Mouse (Mus musculus) stomach, embryonic 15.5 days (tissue): ENCODE data around the gene Mgmt. TPM values are rescaled to one million over a fixed set of nuclear protein-coding genes. Genes with fewer than 3 reads are reported as not detected.
A peak's percentile ranks its signal among the peaks of the same experiment; 100 is the strongest.

Experiments
- ATAC-seq: fragments of 200-750 bp; cut with Nextera tagmentation; 2 replicates; pipeline ENCODE4 v1.8.0; 2017; ENCODE audit warnings: low read depth, moderate number of reproducible peaks, moderate TSS enrichment; ENCODE audit not compliant: insufficient read depth, low FRiP score
- H3K27ac ChIP-seq: fragments of 300-500 bp; sonication (generic); 2 replicates; pipeline ENCODE4 v1.5.1; 2015; ENCODE audit warnings: mild to moderate bottlenecking, inconsistent platforms
- H3K27me3 ChIP-seq: fragments of 300-500 bp; sonication (generic); replicated peaks from 2 replicates; pipeline ENCODE4 v1.6.1; 2015; ENCODE audit warnings: inconsistent platforms
- H3K36me3 ChIP-seq: fragments of 300-500 bp; sonication (generic); 2 replicates; pipeline ENCODE4 v1.6.1; 2015; ENCODE audit warnings: inconsistent platforms
- H3K4me1 ChIP-seq: fragments of 300-500 bp; sonication (generic); 2 replicates; pipeline ENCODE4 v1.6.1; 2015; ENCODE audit warnings: inconsistent platforms
- H3K4me2 ChIP-seq: fragments of 300-500 bp; sonication (generic); 2 replicates; pipeline ENCODE4 v1.6.1; 2015; ENCODE audit warnings: mild to moderate bottlenecking, inconsistent platforms
- H3K4me3 ChIP-seq: fragments of 300-500 bp; sonication (generic); replicated peaks from 2 replicates; pipeline ENCODE4 v1.5.1; 2015; ENCODE audit warnings: inconsistent platforms
- H3K9ac ChIP-seq: fragments of 300-500 bp; sonication (generic); 2 replicates; pipeline ENCODE4 v1.6.1; 2015; ENCODE audit warnings: inconsistent platforms
- H3K9me3 ChIP-seq: fragments of 300-500 bp; sonication (generic); 2 replicates; pipeline ENCODE4 v1.6.1; 2016; ENCODE audit warnings: inconsistent platforms
- WGBS: fragments of 180-500 bp; shearing (Covaris S2); methylation state at CpG from one replicate; pipeline ENCODE4 v1.1.7; 2015; 5-methylcytosine and 5-hydroxymethylcytosine counted together
- polyA plus RNA-seq: library from polyadenylated mRNA; unstranded; fragments of >200 nt; fragmentation: Nextera tagmentation; extraction: Ambion mirVana; gene quantifications from 2 replicates; pipeline ENCODE4 v1.2.1, GENCODE M21; 2015

The Mgmt gene
- polyA plus RNA-seq, 1 experiment from 2014 or later: 6.2 TPM

DNA sequence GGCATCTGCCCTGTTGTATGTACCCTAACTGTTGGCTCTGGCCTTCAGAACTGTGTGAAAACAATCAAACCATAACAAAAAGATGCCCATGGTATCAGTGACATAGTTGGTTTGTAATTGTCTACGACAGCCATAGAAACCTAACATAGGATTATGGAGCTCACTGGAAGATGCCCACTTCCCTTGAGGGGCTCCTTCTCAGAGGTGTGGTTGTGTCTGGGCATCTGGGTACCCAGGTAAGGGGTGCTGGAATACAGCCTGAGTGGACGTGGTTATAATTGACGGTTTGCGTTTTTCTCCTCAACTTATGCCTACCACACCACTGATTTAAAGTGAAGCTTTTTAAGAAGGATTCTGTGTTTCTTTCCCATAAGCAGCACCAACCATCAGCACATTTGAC lies 28.5 kb upstream of the Mgmt start:
- H3K9ac ChIP-seq: no peak overlapping the region
- no peak for ATAC-seq
- no peaks in the 10 kb centered on the region for H3K36me3 ChIP-seq
- no peak overlapping the region for H3K27ac ChIP-seq
- 0 out of 2 replicates have a peak, but pooled peaks cover 8% of the 10 kb centered on the region for H3K4me1 ChIP-seq
- H3K4me2 ChIP-seq: no peak overlapping the region
- no peak overlapping the region for H3K4me3 ChIP-seq
- 91% methylated on average over 4 of the region's 4 CpGs for WGBS
- H3K27me3 ChIP-seq: no peaks in the 10 kb centered on the region
- H3K9me3 ChIP-seq: no peaks in the 10 kb centered on the region

DNA sequence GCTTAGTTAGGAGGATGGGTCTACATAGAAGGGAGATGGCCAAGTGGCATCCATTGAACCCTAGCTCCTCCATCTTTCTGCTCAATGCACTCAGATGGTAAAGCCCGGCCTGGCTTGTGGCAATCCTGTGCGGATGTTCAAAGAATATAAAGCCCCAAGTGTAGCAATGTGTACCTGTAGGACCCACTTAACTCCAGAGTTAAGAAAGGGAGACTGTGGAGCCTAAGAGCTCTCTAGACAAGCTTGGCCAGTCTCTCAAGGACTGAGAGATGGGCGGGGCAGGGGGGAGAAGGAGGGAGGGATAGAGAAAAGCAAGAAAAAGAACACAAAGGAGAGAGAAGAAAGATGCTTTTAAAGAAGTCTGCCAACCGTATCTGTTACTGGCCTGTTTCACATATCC lies 27.9 kb upstream of the Mgmt start:
- H3K36me3 ChIP-seq: no peaks in the 10 kb centered on the region
- 0 out of 2 replicates have a peak, but pooled peaks cover 8% of the 10 kb centered on the region for H3K4me1 ChIP-seq
- no peak overlapping the region for H3K4me3 ChIP-seq
- H3K27ac ChIP-seq: no peak overlapping the region
- no peak for ATAC-seq
- H3K27me3 ChIP-seq: no peaks in the 10 kb centered on the region
- 81% methylated on average over 4 of the region's 4 CpGs for WGBS
- no peak overlapping the region for H3K4me2 ChIP-seq
- H3K9ac ChIP-seq: no peak overlapping the region
- no peaks in the 10 kb centered on the region for H3K9me3 ChIP-seq

DNA sequence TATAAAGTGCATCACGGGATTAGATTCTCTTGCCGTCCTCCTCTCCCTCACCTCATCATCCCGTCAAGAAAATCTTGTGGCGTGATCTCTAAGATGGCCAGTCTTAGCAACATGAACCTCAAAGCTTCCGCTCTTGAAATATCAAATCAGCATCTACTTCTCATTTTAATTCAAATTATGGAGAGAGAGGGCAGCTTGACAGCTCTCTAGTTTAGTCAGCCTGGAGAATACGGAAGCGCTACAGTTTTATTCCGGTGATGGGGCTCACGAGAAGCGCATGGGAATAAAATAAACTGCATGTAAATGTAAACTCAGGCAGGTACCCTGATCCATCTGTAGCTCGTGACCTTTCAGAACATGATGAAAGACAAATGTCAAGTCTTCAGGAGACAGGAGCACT lies 22.9 kb upstream of the Mgmt start:
- Histone ChIP-seq H3K36me3 (no peaks in the 10 kb centered on the region), H3K27ac (no peak overlapping the region), H3K27me3 (no peaks in the 10 kb centered on the region), H3K4me2 (no peak overlapping the region), H3K4me1 (no peaks in the 10 kb centered on the region), H3K9me3 (no peaks in the 10 kb centered on the region), H3K4me3 (no peak overlapping the region), H3K9ac (no peak overlapping the region)
- WGBS: 68% methylated on average over 11 of the region's 11 CpGs
- ATAC-seq: no peak

DNA sequence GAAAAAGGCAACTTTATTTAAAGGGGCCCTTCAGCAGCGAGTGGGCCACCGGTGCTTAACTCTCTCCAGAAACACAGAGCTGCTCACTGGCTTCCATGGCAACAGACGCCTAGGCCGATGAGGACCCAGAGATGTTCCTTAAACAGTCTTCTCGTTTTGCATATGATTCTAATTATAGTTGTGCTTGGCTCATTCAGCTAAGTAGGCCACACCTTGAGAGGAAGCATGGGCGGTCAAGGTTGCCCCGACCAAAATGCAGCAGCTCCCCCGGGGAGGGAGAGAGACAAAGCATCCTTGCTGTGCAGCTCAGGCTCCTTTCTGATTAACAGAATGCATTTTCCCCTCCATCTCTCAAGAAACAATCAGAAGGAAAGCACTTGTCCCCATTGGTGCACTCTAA lies 22.4 kb upstream of the Mgmt start:
- H3K4me2 ChIP-seq: no peak overlapping the region
- H3K9ac ChIP-seq: no peak overlapping the region
- no peak overlapping the region for H3K4me3 ChIP-seq
- H3K4me1 ChIP-seq: no peaks in the 10 kb centered on the region
- no peak overlapping the region for H3K27ac ChIP-seq
- H3K36me3 ChIP-seq: no peaks in the 10 kb centered on the region
- no peaks in the 10 kb centered on the region for H3K9me3 ChIP-seq
- no peak for ATAC-seq
- H3K27me3 ChIP-seq: no peaks in the 10 kb centered on the region
- 36% methylated on average over 8 of the region's 8 CpGs for WGBS

DNA sequence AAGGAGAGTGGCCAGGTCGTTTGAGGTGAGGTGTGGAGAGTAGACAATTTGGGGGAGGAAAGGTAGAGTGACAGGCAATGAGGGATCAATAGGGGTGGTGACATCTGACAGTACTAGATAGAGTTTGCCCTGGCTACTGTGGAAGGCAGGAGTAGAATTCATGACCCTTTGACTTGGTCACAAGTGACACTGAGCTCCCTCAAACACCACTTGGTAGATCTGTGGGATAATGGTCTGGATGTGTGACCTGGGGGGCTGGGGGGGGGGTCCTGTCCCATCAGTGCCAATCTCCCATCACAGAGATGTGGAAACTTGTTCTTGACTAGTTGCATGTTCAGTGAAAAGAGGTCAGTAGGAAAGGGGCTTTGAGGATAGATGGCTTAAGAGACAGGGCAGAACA lies 20.0 kb upstream of the Mgmt start:
- Histone ChIP-seq H3K9me3 (no peaks in the 10 kb centered on the region), H3K4me3 (no peak overlapping the region), H3K36me3 (no peaks in the 10 kb centered on the region), H3K4me1 (no peaks in the 10 kb centered on the region), H3K4me2 (no peak overlapping the region), H3K27me3 (no peaks in the 10 kb centered on the region), H3K27ac (no peak overlapping the region), H3K9ac (no peak overlapping the region)
- WGBS: 19% methylated on average over 1 of the region's 1 CpGs
- no peak for ATAC-seq

DNA sequence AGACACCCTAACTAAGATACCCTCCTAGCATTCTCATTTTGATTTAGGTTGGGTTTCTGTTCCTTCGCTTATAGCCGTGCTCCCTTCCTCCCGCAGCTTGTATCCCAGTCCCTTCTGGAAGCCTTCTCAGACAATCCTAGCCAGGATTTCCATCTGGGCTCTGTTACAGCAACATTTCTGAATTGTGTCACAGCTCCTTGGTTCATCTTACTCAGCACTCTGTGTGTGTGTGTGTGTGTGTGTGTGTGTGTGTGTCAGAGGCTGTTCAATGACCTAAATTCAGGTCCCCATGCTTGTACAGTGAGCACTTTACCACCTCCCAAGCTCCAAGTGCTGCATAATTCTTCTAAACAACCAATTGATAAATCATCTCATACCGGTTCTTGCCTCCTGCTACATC lies 14.0 kb upstream of the Mgmt start:
- Histone ChIP-seq H3K4me2 (no peak overlapping the region), H3K27me3 (no peaks in the 10 kb centered on the region), H3K27ac (no peak overlapping the region), H3K4me3 (no peak overlapping the region), H3K36me3 (no peaks in the 10 kb centered on the region), H3K4me1 (no peaks in the 10 kb centered on the region), H3K9ac (no peak overlapping the region), H3K9me3 (no peaks in the 10 kb centered on the region)
- WGBS: 68% methylated on average over 4 of the region's 4 CpGs
- ATAC-seq: no peak

DNA sequence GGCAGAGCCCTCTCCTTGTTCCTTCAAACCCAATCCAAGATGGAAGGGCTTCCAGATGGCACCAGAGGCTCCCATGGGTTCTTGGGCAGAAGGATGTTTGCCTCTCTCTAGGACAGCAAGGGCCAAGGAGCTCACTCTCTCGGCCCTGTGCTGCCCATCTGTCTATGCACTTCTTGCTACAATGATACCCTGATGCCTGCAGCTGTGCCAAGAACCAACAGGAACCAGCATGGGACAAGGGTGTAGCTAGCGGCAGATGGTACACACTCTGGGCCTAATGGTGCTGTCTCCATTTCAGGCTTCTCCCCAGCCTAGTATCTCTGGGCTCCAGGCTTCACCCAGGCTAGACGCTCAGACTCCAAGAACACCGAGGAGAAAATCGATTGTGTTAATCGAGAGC lies 6.3 kb upstream of the Mgmt start:
- ATAC-seq: no peak
- no peaks in the 10 kb centered on the region for H3K4me1 ChIP-seq
- H3K27ac ChIP-seq: no peak overlapping the region
- 89% methylated on average over 6 of the region's 6 CpGs for WGBS
- H3K4me2 ChIP-seq: no peak overlapping the region
- H3K9ac ChIP-seq: no peak overlapping the region
- H3K9me3 ChIP-seq: no peaks in the 10 kb centered on the region
- H3K4me3 ChIP-seq: no peak overlapping the region
- H3K36me3 ChIP-seq: no peaks in the 10 kb centered on the region
- no peaks in the 10 kb centered on the region for H3K27me3 ChIP-seq

DNA sequence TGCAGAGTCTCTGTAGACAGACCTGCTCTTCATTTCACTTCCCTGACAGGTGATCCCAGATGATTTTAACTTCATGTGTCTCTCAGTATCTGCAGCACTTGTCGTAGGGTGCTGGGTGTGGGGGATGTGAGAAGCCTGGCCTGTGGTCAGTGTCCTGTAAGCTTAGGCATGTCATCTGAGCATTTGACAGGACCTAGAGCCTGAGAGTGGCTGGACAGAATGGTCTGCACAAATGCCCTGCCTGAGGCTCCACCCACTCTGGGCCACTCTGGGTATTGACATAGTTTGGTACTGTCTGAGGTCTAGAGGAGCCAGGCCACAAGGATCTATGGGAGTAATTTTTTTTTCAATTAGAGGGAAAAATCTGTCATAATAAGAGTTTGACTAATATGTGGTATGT lies 942 bp downstream of the Mgmt start:
- no peak overlapping the region for H3K27ac ChIP-seq
- H3K4me1 ChIP-seq: peaks cover 8% of the 10 kb centered on the region
- no peak for ATAC-seq
- H3K9me3 ChIP-seq: no peaks in the 10 kb centered on the region
- 97% methylated on average over 1 of the region's 1 CpGs for WGBS
- no peaks in the 10 kb centered on the region for H3K36me3 ChIP-seq
- H3K27me3 ChIP-seq: no peaks in the 10 kb centered on the region
- peak overlapping the region; percentile 75; the same call in 1 of the 2 replicates for H3K4me2 ChIP-seq
- no peak overlapping the region for H3K9ac ChIP-seq
- no peak overlapping the region for H3K4me3 ChIP-seq

DNA sequence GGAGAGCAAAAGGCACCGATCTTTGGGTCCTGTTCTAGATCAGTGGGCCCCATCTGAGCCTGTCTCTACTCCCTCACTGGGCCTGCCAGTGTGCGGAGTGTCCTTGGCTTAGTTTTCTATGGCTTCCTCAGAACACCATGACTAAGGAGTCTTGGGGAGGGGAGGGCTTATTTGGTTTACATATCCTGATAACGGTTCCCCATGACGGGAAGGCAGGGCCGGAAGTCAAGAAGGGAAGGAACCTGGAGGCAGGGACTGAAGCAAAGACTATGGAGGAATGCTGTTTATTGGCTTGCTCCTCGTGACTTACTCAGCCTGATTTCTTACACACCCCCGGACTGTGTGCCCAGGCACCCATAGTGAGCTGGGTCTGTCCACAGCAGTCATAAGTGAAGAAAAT lies 1.4 kb downstream of the Mgmt start:
- H3K4me2 ChIP-seq: no peak overlapping the region
- H3K9ac ChIP-seq: no peak overlapping the region
- WGBS: 77% methylated on average over 7 of the region's 7 CpGs
- no peak for ATAC-seq
- no peaks in the 10 kb centered on the region for H3K36me3 ChIP-seq
- no peaks in the 10 kb centered on the region for H3K27me3 ChIP-seq
- no peak overlapping the region for H3K27ac ChIP-seq
- H3K9me3 ChIP-seq: no peaks in the 10 kb centered on the region
- peaks cover 8% of the 10 kb centered on the region for H3K4me1 ChIP-seq
- no peak overlapping the region for H3K4me3 ChIP-seq

DNA sequence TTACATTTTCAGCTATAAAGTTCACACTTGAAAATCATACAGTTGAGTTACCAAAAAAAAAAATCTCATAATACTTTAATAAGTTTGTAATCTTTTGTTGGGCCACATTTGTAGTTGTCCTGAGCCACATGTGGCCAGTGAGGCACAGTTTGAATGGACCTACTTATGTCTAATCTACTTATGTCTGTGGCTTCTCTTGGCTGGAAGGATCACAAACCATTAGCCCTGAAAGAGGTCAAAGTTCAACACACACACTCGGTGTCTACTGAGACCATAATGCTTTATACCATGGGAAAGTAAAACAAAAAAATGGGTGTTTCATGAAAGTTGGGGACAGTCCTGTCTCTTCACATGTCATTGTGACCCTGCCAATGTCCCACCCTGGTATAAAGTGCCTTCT lies 3.1 kb downstream of the Mgmt start:
- Histone ChIP-seq H3K27me3 (no peaks in the 10 kb centered on the region), H3K9ac (no peak overlapping the region), H3K27ac (no peak overlapping the region), H3K9me3 (no peaks in the 10 kb centered on the region), H3K36me3 (no peaks in the 10 kb centered on the region), H3K4me3 (no peak overlapping the region), H3K4me1 (peaks cover 8% of the 10 kb centered on the region), H3K4me2 (no peak overlapping the region)
- 22% methylated on average over 1 of the region's 1 CpGs for WGBS
- ATAC-seq: no peak

DNA sequence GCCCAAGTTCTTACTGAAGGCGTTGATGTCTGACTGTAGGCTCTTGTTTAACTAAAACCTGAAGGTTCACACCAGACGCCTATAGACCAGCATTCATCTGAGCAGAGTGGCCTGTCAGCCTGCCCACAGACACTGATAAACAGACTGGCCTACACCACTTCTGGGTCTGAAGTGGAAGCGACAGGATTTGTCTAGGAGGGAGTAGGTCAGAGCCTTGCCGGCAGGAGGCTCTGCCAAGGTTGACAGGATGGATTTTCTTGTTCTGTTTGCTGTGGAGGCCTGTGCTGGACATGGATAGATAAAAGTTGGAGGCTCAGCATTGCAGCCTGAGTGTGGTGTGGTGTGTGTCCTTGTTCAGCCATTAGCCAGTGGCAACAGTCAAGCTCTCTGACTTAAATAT lies 3.6 kb downstream of the Mgmt start:
- H3K9ac ChIP-seq: no peak overlapping the region
- no peaks in the 10 kb centered on the region for H3K36me3 ChIP-seq
- no peaks in the 10 kb centered on the region for H3K27me3 ChIP-seq
- H3K4me1 ChIP-seq: peaks cover 8% of the 10 kb centered on the region
- no peak overlapping the region for H3K27ac ChIP-seq
- no peaks in the 10 kb centered on the region for H3K9me3 ChIP-seq
- H3K4me2 ChIP-seq: no peak overlapping the region
- ATAC-seq: no peak
- no peak overlapping the region for H3K4me3 ChIP-seq
- WGBS: 42% methylated on average over 4 of the region's 4 CpGs

DNA sequence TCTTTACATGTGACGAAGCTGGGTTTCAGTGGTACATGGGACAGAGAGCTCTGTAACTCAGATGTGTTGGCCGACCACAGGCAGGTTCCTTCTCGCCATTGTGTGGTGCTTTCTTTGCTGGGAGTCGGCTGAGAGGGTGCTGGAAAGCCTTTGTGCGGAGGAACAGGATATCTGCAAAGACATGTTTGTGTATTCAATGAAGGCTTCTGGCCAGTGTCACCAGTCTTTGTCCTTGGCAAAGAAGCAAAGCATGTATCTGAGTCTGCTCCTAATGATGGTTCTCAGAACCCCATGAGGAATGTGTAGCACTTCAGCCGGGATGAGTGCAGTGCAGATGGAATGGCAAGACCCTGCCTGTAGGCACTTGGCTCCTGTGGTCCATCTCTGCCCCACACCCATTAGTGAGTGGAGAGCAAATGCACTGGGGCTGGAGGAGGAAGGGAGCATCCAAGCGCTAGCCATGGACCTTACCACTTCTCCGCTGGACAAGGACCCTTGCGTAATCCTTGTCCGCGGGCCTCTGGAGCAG lies 14.3 kb downstream of the Mgmt start:
- WGBS: 81% methylated on average over 11 of the region's 11 CpGs
- ATAC-seq: no peak
- no peaks in the 10 kb centered on the region for H3K27me3 ChIP-seq
- no peak overlapping the region for H3K27ac ChIP-seq
- H3K9me3 ChIP-seq: no peaks in the 10 kb centered on the region
- H3K9ac ChIP-seq: no peak overlapping the region
- 0 out of 2 replicates have a peak, but pooled peaks cover 4% of the 10 kb centered on the region for H3K4me1 ChIP-seq
- H3K4me3 ChIP-seq: no peak overlapping the region
- H3K4me2 ChIP-seq: no peak overlapping the region
- H3K36me3 ChIP-seq: no peaks in the 10 kb centered on the region

DNA sequence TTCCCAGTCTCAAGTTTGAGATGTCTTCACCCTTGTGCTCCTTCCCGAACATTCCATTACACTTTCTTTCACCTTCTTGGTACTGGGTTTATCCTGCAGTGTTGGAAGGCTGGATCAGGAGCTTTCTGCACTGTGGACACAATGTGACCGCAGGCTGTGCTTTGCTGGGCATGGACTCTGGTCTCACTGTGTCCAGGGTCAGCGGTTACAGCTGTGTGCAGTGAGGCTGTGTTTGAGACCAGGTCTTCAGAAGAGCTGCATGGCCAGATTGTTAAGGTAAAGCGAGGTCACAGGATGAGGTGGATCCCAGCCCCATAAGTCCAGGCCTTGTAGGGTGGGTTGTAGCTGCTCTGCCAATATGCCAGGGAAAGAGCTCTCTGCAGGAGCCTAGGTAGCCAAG lies 18.5 kb downstream of the Mgmt start:
- Histone ChIP-seq H3K4me3 (no peak overlapping the region), H3K4me1 (0 out of 2 replicates have a peak, but pooled peaks cover 4% of the 10 kb centered on the region), H3K36me3 (no peaks in the 10 kb centered on the region), H3K27me3 (no peaks in the 10 kb centered on the region), H3K4me2 (no peak overlapping the region), H3K9me3 (no peaks in the 10 kb centered on the region), H3K27ac (no peak overlapping the region), H3K9ac (no peak overlapping the region)
- ATAC-seq: no peak
- WGBS: 88% methylated on average over 4 of the region's 4 CpGs
